Mouse (Mus musculus) forebrain, embryonic 11.5 days (tissue): ENCODE results near the gene Rmi1. TPM values are rescaled to one million over a fixed set of nuclear protein-coding genes. Genes with fewer than 3 reads are reported as not detected.
"Not testable (repeated sequence)": the region's sequence is repeated elsewhere in the genome, so short reads cannot be mapped to it uniquely, and the experiment has no call there.

Experiments used
- ATAC-seq: fragments of 200-750 bp; cut with Nextera tagmentation; replicated peaks from 2 replicates; pipeline ENCODE4 v1.8.0; 2017; ENCODE audit warnings: moderate TSS enrichment; ENCODE audit not compliant: low FRiP score
- DNase-seq: peaks from one replicate; pipeline ENCODE4 v3.0.0-alpha.2; 2017; ENCODE audit warnings: low spot score
- H3K27ac ChIP-seq: fragments of 300-500 bp; sonication (generic); 2 replicates; pipeline ENCODE4 v1.5.1; 2014; ENCODE audit warnings: low read depth, low read length
- H3K27me3 ChIP-seq: fragments of 300-500 bp; sonication (generic); 2 replicates; pipeline ENCODE4 v1.6.1; 2014; ENCODE audit warnings: mild to moderate bottlenecking, low read length, mixed read lengths; ENCODE audit not compliant: control insufficient read depth, insufficient read depth
- H3K36me3 ChIP-seq: fragments of 300-500 bp; sonication (generic); 2 replicates; pipeline ENCODE4 v1.6.1; 2014; ENCODE audit warnings: mild to moderate bottlenecking, low read length, moderate library complexity, mixed read lengths; ENCODE audit not compliant: control insufficient read depth, insufficient read depth
- H3K4me1 ChIP-seq: fragments of 300-500 bp; sonication (generic); replicated peaks from 2 replicates; pipeline ENCODE4 v1.6.1; 2014; ENCODE audit warnings: low read length, mixed read lengths; ENCODE audit not compliant: control insufficient read depth, insufficient read depth
- H3K4me2 ChIP-seq: fragments of 300-500 bp; sonication (generic); 2 replicates; pipeline ENCODE4 v1.6.1; 2014; ENCODE audit warnings: low read depth, mild to moderate bottlenecking, low read length, moderate library complexity, mixed read lengths; ENCODE audit not compliant: severe bottlenecking
- H3K4me3 ChIP-seq: fragments of 300-500 bp; sonication (generic); 2 replicates; pipeline ENCODE4 v1.5.1; 2014; ENCODE audit warnings: low read depth, low read length
- H3K9ac ChIP-seq: fragments of 300-500 bp; sonication (generic); 2 replicates; pipeline ENCODE4 v1.6.1; 2014; ENCODE audit warnings: low read length
- H3K9me3 ChIP-seq: fragments of 300-500 bp; sonication (generic); 2 replicates; pipeline ENCODE4 v1.6.1; 2016; ENCODE audit warnings: low read length, mixed read lengths; ENCODE audit not compliant: control insufficient read depth
- WGBS: fragments of 180-500 bp; shearing (Covaris S2); extraction: QIAGEN DNeasy Blood & Tissue Kit; methylation state at CpG from one replicate; pipeline ENCODE4 v1.1.7; 2014; 5-methylcytosine and 5-hydroxymethylcytosine counted together
- polyA plus RNA-seq: library from polyadenylated mRNA; unstranded; fragments of >200 nt; fragmentation: Nextera tagmentation; extraction: Ambion mirVana; gene quantifications from 2 replicates; pipeline ENCODE4 v1.2.1, GENCODE M21; 2014

The Rmi1 gene
- polyA plus RNA-seq, 1 experiment from 2014 or later = 40.9 TPM

- Histone ChIP-seq H3K4me2 (no peak overlapping the region), H3K9me3 (no peaks in the 10 kb centered on the region), H3K4me3 (no peak overlapping the region), H3K4me1 (no peaks in the 10 kb centered on the region), H3K27me3 (no peaks in the 10 kb centered on the region), H3K27ac (no peak overlapping the region), H3K36me3 (no peaks in the 10 kb centered on the region), H3K9ac (no peak overlapping the region)
- DNase-seq (no peak), ATAC-seq (no peak)
- 70% methylated on average over 7 of the region's 7 CpGs for WGBS
These were observed 41.7 kb downstream of the Rmi1 start for GRCm38 (mm10) chr13:58443787-58444186.

- H3K9ac ChIP-seq = no peak overlapping the region
- no peaks in the 10 kb centered on the region; the same call in 1 of the 2 replicates for H3K27me3 ChIP-seq
- 74% methylated on average over 2 of the region's 2 CpGs for WGBS
- H3K27ac ChIP-seq = no peak overlapping the region
- no peaks in the 10 kb centered on the region for H3K9me3 ChIP-seq
- no peak overlapping the region for H3K4me3 ChIP-seq
- DNase-seq (no peak), ATAC-seq (no peak)
- no peak overlapping the region for H3K4me2 ChIP-seq
- no peaks in the 10 kb centered on the region for H3K36me3 ChIP-seq
- H3K4me1 ChIP-seq = peaks cover 6% of the 10 kb centered on the region; the same call in 1 of the 2 replicates
These were observed 44.5 kb downstream of the Rmi1 start for GRCm38 (mm10) chr13:58446541-58446940.

- no peak overlapping the region for H3K9ac ChIP-seq
- H3K9me3 ChIP-seq = no peaks in the 10 kb centered on the region
- ATAC-seq = no peak
- H3K27me3 ChIP-seq = peaks cover 21% of the 10 kb centered on the region
- H3K4me1 ChIP-seq = peaks cover 8% of the 10 kb centered on the region; the same call in 1 of the 2 replicates
- H3K4me2 ChIP-seq = peak overlapping the region; percentile 8; the same call in 1 of the 2 replicates
- no peaks in the 10 kb centered on the region for H3K36me3 ChIP-seq
- no peak overlapping the region for H3K27ac ChIP-seq
- DNase-seq = peak; percentile 63
- no peak overlapping the region for H3K4me3 ChIP-seq
- 30% methylated on average over 22 of the region's 22 CpGs for WGBS
These were observed 48.6 kb downstream of the Rmi1 start for GRCm38 (mm10) chr13:58450459-58451182.

- Histone ChIP-seq H3K9ac (no peak overlapping the region), H3K27ac (no peak overlapping the region), H3K27me3 (peaks cover 21% of the 10 kb centered on the region), H3K36me3 (no peaks in the 10 kb centered on the region), H3K4me2 (no peak overlapping the region), H3K9me3 (no peaks in the 10 kb centered on the region), H3K4me1 (peaks cover 8% of the 10 kb centered on the region; the same call in 1 of the 2 replicates), H3K4me3 (no peak overlapping the region)
- DNase-seq (peak; percentile 53), ATAC-seq (no peak)
- 75% methylated on average over 4 of the region's 4 CpGs for WGBS
These were observed 50.2 kb downstream of the Rmi1 start for GRCm38 (mm10) chr13:58452246-58452645.

GRCm38 (mm10) chr13:58452651-58453413 lies 50.8 kb downstream of the Rmi1 start:
- Histone ChIP-seq H3K4me2 (peak overlapping the region; percentile 22; the same call in 1 of the 2 replicates), H3K9me3 (no peaks in the 10 kb centered on the region), H3K4me3 (no peak overlapping the region), H3K4me1 (peaks cover 8% of the 10 kb centered on the region; the same call in 1 of the 2 replicates), H3K27ac (no peak overlapping the region), H3K9ac (0 out of 2 replicates have a peak overlapping the region, but pooled peaks have one; percentile 3), H3K36me3 (no peaks in the 10 kb centered on the region), H3K27me3 (peaks cover 21% of the 10 kb centered on the region)
- 11% methylated on average over 32 of the region's 32 CpGs for WGBS
- ATAC-seq (no peak), DNase-seq (peak; percentile 59)

GRCm38 (mm10) chr13:58453541-58453940 lies 51.5 kb downstream of the Rmi1 start:
- Histone ChIP-seq H3K4me1 (peaks cover 8% of the 10 kb centered on the region; the same call in 1 of the 2 replicates), H3K27me3 (peaks cover 21% of the 10 kb centered on the region), H3K4me2 (no peak overlapping the region), H3K9me3 (no peaks in the 10 kb centered on the region), H3K4me3 (no peak overlapping the region), H3K36me3 (no peaks in the 10 kb centered on the region), H3K27ac (no peak overlapping the region), H3K9ac (no peak overlapping the region)
- DNase-seq = no peak
- no peak for ATAC-seq
- WGBS = 27% methylated on average over 10 of the region's 10 CpGs

- no peak overlapping the region for H3K4me3 ChIP-seq
- no peaks in the 10 kb centered on the region for H3K9me3 ChIP-seq
- H3K4me1 ChIP-seq = 0 out of 2 replicates have a peak, but pooled peaks cover 2% of the 10 kb centered on the region
- H3K36me3 ChIP-seq = no peaks in the 10 kb centered on the region
- 72% methylated on average over 10 of the region's 10 CpGs for WGBS
- ATAC-seq (no peak), DNase-seq (no peak)
- no peak overlapping the region for H3K4me2 ChIP-seq
- H3K27me3 ChIP-seq = peaks cover 21% of the 10 kb centered on the region
- no peak overlapping the region for H3K9ac ChIP-seq
- no peak overlapping the region for H3K27ac ChIP-seq
These were observed 54.5 kb downstream of the Rmi1 start for GRCm38 (mm10) chr13:58456547-58456946.

GRCm38 (mm10) chr13:58458811-58459210 lies 56.8 kb downstream of the Rmi1 start:
- H3K4me2 ChIP-seq, H3K27ac ChIP-seq, H3K36me3 ChIP-seq: not testable (repeated sequence)

More at GRCm38 (mm10) chr13:58458811-58459210, 56.8 kb downstream of the Rmi1 start:
- not testable (repeated sequence) for H3K4me3 ChIP-seq, H3K9me3 ChIP-seq, H3K4me1 ChIP-seq, H3K27me3 ChIP-seq, H3K9ac ChIP-seq, DNase-seq, ATAC-seq
- 95% methylated on average over 6 of the region's 6 CpGs for WGBS
